Comparison of ENCODE assay signal across 13 mouse cellular contexts in genomic region chr2:148171699-148172098, GRCm38 (mm10).
DNase-seq lines count a peak whose midpoint lies in the region; ATAC-seq lines count a peak whose summit lies in the region.
"Had no signal": no experiment of that assay in that cellular context is flagged by ENCODE, and none has a peak within 500 bp of the region (broad histone marks: within the 10 kb centered on the region; RNA-seq: fewer than 3 reads in every experiment).

No protein-coding gene starts in this region.

- H3K9me3 ChIP-seq in limb, embryonic 11.5 days (ENCODE audit: control insufficient read depth, low read length) = no peaks in the 10 kb centered on the region
- no peaks in the 10 kb centered on the region for H3K9me3 ChIP-seq in limb, embryonic 10.5 days (replicated peaks)
- no peaks in the 10 kb centered on the region for H3K9me3 ChIP-seq in heart, embryonic 14.5 days (ENCODE audit: control insufficient read depth, low read length)
- H3K9me3 ChIP-seq in forebrain, embryonic 15.5 days = no peaks in the 10 kb centered on the region
- H3K9me3 ChIP-seq: embryonic facial prominence, embryonic 12.5 days; hindbrain, embryonic 13.5 days had no signal

- no peaks in the 10 kb centered on the region for H3K4me1 ChIP-seq in limb, embryonic 11.5 days (ENCODE audit: control insufficient read depth, insufficient read depth, low read length)
- no peaks in the 10 kb centered on the region for H3K4me1 ChIP-seq in limb, embryonic 10.5 days
- H3K4me1 ChIP-seq in heart, embryonic 14.5 days (ENCODE audit: control insufficient read depth in 2 of 2, insufficient read depth in 2 of 2, low read length in 2 of 2) = peaks cover 5 to 12% of the 10 kb centered on the region in 2 experiments
- H3K4me1 ChIP-seq in forebrain, embryonic 15.5 days = no peaks in the 10 kb centered on the region
- H3K4me1 ChIP-seq: hindbrain, embryonic 13.5 days had no signal

- H3K36me3 ChIP-seq in limb, embryonic 11.5 days (ENCODE audit: control insufficient read depth, insufficient read depth, low read length) = no peaks in the 10 kb centered on the region
- no peaks in the 10 kb centered on the region for H3K36me3 ChIP-seq in limb, embryonic 10.5 days
- H3K36me3 ChIP-seq in heart, embryonic 14.5 days (ENCODE audit: control insufficient read depth, insufficient read depth, low read length) = no peaks in the 10 kb centered on the region
- H3K36me3 ChIP-seq in forebrain, embryonic 15.5 days = no peaks in the 10 kb centered on the region
- H3K36me3 ChIP-seq: embryonic facial prominence, embryonic 12.5 days; hindbrain, embryonic 13.5 days had no signal

- H3K4me2 ChIP-seq in limb, embryonic 11.5 days (ENCODE audit: low read depth, severe bottlenecking) = no peak overlapping the region
- no peak overlapping the region for H3K4me2 ChIP-seq in heart, embryonic 14.5 days (ENCODE audit: low read length)
- H3K4me2 ChIP-seq in forebrain, embryonic 15.5 days (replicated peaks) = no peak overlapping the region
- H3K4me2 ChIP-seq: embryonic facial prominence, embryonic 12.5 days; hindbrain, embryonic 13.5 days had no signal

- H3K27ac ChIP-seq in limb, embryonic 11.5 days (replicated peaks; ENCODE audit: low read depth, low read length) = no peak overlapping the region
- no peak overlapping the region for H3K27ac ChIP-seq in limb, embryonic 10.5 days
- H3K27ac ChIP-seq in heart, embryonic 14.5 days (replicated peaks in 1 of 2; ENCODE audit: control insufficient read depth in 1 of 2, insufficient read depth in 1 of 2, low read depth in 2 of 2, low read length in 2 of 2) = peak overlapping the region; percentile 72 to 73; a peak in 3 of 4 replicates
- no peak overlapping the region for H3K27ac ChIP-seq in forebrain, embryonic 15.5 days (replicated peaks)
- H3K27ac ChIP-seq: embryonic facial prominence, embryonic 12.5 days; hindbrain, embryonic 13.5 days; macrophage had no signal

- no peak for ATAC-seq in limb, embryonic 11.5 days (ENCODE audit: insufficient number of reproducible peaks, low FRiP score, low TSS enrichment, low read depth)
- ATAC-seq in heart, embryonic 14.5 days (ENCODE audit: insufficient number of reproducible peaks, insufficient read depth, low FRiP score, low read depth) = peak; percentile 56
- ATAC-seq in forebrain, embryonic 15.5 days (replicated peaks) = no peak

- H3K4me3 ChIP-seq in limb, embryonic 11.5 days (ENCODE audit: low read depth, low read length) = no peak overlapping the region
- H3K4me3 ChIP-seq in limb, embryonic 10.5 days = no peak overlapping the region
- H3K4me3 ChIP-seq in heart, embryonic 14.5 days (ENCODE audit: control insufficient read depth in 1 of 2, insufficient read depth in 1 of 2, low read depth in 1 of 2, low read length in 2 of 2) = no peak overlapping the region
- no peak overlapping the region for H3K4me3 ChIP-seq in forebrain, embryonic 15.5 days
- H3K4me3 ChIP-seq: embryonic facial prominence, embryonic 12.5 days; hindbrain, embryonic 13.5 days had no signal

- H3K27me3 ChIP-seq in limb, embryonic 11.5 days (ENCODE audit: control insufficient read depth, insufficient read depth, low read length) = no peaks in the 10 kb centered on the region
- no peaks in the 10 kb centered on the region for H3K27me3 ChIP-seq in limb, embryonic 10.5 days (ENCODE audit: low read depth, poor library complexity, severe bottlenecking)
- no peaks in the 10 kb centered on the region for H3K27me3 ChIP-seq in heart, embryonic 14.5 days (ENCODE audit: control insufficient read depth, insufficient read depth, low read length)
- no peaks in the 10 kb centered on the region for H3K27me3 ChIP-seq in forebrain, embryonic 15.5 days
- H3K27me3 ChIP-seq: embryonic facial prominence, embryonic 12.5 days; hindbrain, embryonic 13.5 days had no signal

- H3K9ac ChIP-seq in limb, embryonic 11.5 days (ENCODE audit: low read length) = no peak overlapping the region
- no peak overlapping the region for H3K9ac ChIP-seq in heart, embryonic 14.5 days (ENCODE audit: low read length)
- H3K9ac ChIP-seq in forebrain, embryonic 15.5 days (replicated peaks) = no peak overlapping the region
- H3K9ac ChIP-seq: embryonic facial prominence, embryonic 12.5 days; hindbrain, embryonic 13.5 days had no signal

- DNase-seq in limb, embryonic 11.5 days (ENCODE audit: low spot score) = peak; percentile 18
- DNase-seq in limb, embryonic 10.5 days (ENCODE audit: low spot score) = no peak
- DNase-seq in kidney, adult 9 months = peak; percentile 46
- DNase-seq in lung, postnatal 10 days = peak; percentile 55
- no peak for DNase-seq in cerebellum, adult 9-10 months
- DNase-seq in left cerebral cortex, adult 9 months (ENCODE audit: low spot score in 2 of 2) = no peak
- DNase-seq: cerebellum, adult 18-20 months; thymus, postnatal 4 days had no signal

- WGBS in limb, embryonic 11.5 days = 75% methylated on average over 1 of the region's 1 CpGs
- whole genome bisulfite sequencing in limb, embryonic 10.5 days = 69% methylated on average over 1 of the region's 1 CpGs
- WGBS in heart, embryonic 14.5 days = 70% methylated on average over 1 of the region's 1 CpGs
- 48% methylated on average over 1 of the region's 1 CpGs for WGBS in forebrain, embryonic 15.5 days

Comparison
In these comparisons a context has a peak if more than half of its experiments do, and no peak if none do; other contexts are left out.
1. DNase-seq: peak in limb, embryonic 11.5 days (single experiment), kidney, adult 9 months (single experiment) and lung, postnatal 10 days (single experiment); none in limb, embryonic 10.5 days (single experiment), cerebellum, adult 9-10 months (single experiment) and left cerebral cortex, adult 9 months (0 of 2).
2. H3K27ac ChIP-seq: peak in heart, embryonic 14.5 days (2 of 2); none in limb, embryonic 11.5 days (single experiment), limb, embryonic 10.5 days (single experiment) and forebrain, embryonic 15.5 days (single experiment).